15 mouse cellular contexts compared by ENCODE assay signal in genomic region chr8:74949445-74949844, GRCm38 (mm10).
"Had no signal": no experiment of that assay in that cellular context is flagged by ENCODE, and none has a peak within 500 bp of the region (broad histone marks: within the 10 kb centered on the region; RNA-seq: fewer than 3 reads in every experiment).

No protein-coding gene starts in this region.

- ATAC-seq: midbrain, embryonic 16.5 days had no signal

- H3K4me3 ChIP-seq: midbrain, embryonic 10.5 days; midbrain, embryonic 12.5 days; neural tube, embryonic 12.5 days; stomach, embryonic 15.5 days had no signal

- H3K27ac ChIP-seq: midbrain, embryonic 10.5 days; midbrain, embryonic 12.5 days; neural tube, embryonic 12.5 days; stomach, embryonic 15.5 days; stomach, postnatal 0 days had no signal

- H3K4me1 ChIP-seq: midbrain, embryonic 10.5 days; midbrain, embryonic 12.5 days; neural tube, embryonic 12.5 days; stomach, embryonic 15.5 days had no signal

- DNase-seq: lung, adult 18-20 months; lung, embryonic 14.5 days; lung, postnatal 10 days; lung, postnatal 4 days; midbrain, embryonic 14.5 days; right cerebral cortex, postnatal 14 days; thymus, adult 2 months; thymus, postnatal 25 days; thymus, postnatal 4 days had no signal
